Mouse (Mus musculus) gonadal fat pad, adult 2 months (tissue): Measurements from ENCODE around the gene Derl3. TPM values are rescaled to one million over a fixed set of nuclear protein-coding genes. Genes with fewer than 3 reads are reported as not detected.
"Not testable (repeated sequence)": the region's sequence is repeated elsewhere in the genome, so short reads cannot be mapped to it uniquely, and the experiment has no call there.

Experiments
- DNase-seq: peaks from one replicate; pipeline ENCODE4 v3.0.0-alpha.2; 2012; ENCODE audit warnings: low read depth
- polyA plus RNA-seq: library from polyadenylated mRNA; depleted of rRNA; stranded (reverse); fragments of >200 nt; gene quantifications from 2 replicates; pipeline ENCODE4 v1.2.3, GENCODE M21; 2012

The Derl3 gene
- polyA plus RNA-seq, 1 experiment = 186 TPM

DNA sequence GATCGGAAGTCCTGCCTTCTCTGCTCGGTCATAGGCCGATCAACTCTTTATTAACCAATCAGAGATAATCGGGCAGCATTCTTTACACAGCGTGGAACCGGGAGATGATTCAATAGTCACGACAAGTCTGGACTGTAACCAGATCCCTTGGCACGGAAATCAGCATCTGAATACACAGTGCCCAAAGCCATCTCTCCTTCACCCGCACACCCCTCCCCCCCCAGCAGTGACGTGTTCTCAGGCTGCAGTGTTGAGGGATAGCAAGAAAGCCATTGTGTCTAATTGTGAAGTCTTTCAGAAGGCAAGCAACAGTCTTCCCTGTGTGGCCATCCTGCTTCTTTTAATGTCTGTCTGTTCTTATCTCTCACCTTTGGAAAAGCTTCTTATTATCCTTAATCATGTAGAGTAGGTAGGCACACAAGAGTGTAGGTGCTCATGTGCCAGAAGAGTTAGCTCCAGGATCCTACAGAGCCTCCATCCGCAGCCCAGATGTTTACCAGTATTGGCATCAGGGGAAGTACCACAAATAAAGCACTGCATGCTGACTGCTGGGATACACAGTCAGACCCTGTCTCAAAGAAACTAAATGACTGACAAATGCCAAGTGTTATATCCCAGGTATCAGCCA is 20.2 kb upstream of the Derl3 start:
- no peak for DNase-seq

DNA sequence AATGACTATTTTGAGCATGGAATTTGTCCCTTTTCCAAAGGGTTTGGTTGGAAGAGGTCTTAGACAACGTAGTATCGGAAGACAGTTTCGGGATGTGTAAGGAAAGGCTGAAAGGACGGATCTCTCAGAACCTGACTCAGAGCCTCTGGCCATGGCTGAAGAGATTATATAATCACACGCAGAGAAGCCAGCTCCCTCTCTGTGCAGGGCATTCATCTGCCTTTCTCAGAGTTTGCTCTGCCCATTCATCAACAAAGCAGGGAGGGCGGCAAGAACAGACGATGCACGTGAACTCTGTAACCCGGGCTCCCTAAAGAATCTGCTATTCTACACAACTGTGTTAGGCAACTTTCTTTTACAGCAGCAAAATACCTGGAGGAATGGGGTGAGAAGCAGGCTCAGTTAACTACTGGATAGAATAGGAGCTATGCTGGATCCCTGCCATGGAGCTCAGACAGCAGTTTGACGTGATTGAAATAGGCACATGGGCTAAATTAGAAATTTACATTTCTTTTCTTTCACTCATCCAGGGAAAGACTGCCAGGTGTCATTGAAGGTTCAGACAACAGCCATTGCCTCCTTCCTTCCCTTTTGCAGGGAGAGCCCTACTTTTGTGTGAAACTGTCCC is 19.6 kb upstream of the Derl3 start:
- no peak for DNase-seq

DNA sequence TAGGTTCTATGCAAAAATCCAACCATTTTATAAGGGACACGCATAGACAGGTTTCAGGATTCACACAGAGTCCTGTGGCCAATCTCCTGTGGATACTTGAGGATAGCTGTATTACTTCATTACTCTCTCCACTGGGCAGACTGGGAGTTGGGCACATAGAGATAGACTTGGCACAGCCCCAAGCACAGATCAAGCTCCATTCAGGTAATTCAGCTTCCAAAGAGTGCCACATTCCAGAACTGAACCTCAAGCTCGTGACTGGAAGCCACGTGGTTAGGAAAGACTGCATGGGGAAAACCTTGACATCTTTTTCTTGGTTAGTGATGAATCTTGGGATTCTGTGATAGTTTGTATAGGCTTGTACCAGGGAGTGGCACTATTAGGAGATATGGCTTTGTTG is 14.4 kb upstream of the Derl3 start:
- DNase-seq = no peak

DNA sequence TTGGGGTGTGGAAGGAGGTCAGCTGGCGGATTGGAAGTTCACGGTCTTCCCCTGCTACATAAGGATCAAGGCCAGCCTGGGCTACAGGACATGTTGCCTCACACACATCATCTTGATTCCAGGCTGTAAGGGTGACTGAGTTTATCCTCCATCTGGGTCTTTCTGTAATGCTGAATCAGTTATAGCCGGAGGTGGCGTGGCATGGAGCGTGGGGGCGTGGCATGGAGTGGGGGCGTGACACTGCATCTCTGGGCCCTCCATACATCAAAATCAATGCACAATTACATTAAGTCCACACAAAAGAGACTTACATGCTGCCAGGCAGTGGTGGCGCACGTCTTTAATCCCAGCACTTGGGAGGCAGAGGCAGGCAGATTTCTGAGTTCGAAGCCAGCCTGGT is 12.9 kb upstream of the Derl3 start:
- no peak for DNase-seq

DNA sequence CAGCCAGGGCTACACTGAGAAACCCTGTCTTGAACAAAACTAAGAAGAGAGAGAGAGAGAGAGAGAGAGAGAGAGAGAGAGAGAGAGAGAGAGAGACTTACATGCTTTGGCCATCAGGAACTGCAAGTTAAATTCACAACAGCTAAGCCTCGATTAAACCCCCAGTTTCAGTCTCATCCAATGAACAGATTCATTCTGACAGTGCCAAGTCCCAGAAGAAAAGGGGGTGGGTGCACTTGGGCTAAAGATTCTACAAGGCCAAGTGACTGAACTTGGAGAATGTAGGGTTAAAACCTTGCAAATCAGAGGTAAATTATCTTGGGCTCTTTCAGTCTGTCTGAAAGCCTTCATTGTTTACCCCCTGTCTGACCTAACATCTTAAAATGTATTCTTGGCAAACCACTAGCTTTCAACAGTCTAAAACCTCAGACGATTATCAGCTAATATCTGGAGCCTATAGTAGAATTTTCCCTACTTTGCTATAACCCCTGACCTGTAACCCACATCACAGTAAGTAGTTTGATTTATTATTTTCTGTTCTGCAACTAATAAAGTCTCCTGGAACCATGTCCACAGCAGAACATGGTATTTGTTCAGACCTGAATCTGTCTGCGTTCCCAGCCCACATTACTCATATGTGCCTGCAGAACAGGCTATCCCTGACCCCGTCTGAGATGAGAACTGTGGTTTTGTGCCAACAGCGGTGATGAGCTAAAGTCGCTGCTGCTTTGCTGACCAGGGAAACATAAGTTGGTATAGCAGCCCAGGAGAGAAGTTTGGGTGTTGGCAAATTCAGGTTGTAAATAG is 12.2 kb upstream of the Derl3 start:
- no peak for DNase-seq

DNA sequence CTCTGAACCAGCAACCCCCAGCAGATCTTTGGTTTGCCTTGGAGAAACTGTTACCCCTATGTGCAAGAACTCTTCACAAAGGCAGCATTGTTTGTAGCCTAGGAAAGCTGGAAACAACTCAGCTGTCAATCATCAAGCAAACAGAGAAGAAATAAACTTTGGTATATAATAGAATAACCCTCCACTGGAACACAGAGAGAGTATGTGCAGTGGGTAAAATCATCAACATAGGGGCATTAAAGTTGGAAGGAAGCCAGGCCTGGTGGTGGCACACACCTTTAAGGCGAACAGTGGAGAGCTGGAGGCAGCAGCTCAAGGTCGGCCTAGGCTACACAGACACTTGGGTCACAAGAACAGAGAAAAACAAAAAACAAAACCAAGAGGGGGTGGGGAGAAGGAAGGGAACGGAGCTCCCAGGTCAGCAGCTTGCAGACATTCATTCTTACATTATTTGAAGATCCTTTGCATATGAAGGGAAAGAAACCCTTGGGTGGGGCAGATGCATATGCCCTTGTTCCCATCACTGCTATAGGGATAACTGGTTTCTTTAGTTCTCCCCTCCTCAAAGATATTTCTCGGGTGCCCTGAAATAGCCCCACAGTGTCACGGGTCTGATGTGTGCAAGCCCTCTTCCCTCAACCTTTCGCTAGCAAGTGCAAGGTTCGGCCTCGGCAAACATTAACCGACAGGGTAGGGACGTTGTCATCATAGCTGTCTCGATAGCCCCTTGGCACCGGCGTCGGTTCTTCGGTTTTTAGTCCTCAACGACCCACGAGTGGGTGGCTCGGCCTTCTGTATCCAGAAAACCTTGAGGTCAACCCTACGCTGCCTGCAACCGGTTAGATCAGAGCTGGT is 11.4 kb upstream of the Derl3 start:
- DNase-seq = no peak

DNA sequence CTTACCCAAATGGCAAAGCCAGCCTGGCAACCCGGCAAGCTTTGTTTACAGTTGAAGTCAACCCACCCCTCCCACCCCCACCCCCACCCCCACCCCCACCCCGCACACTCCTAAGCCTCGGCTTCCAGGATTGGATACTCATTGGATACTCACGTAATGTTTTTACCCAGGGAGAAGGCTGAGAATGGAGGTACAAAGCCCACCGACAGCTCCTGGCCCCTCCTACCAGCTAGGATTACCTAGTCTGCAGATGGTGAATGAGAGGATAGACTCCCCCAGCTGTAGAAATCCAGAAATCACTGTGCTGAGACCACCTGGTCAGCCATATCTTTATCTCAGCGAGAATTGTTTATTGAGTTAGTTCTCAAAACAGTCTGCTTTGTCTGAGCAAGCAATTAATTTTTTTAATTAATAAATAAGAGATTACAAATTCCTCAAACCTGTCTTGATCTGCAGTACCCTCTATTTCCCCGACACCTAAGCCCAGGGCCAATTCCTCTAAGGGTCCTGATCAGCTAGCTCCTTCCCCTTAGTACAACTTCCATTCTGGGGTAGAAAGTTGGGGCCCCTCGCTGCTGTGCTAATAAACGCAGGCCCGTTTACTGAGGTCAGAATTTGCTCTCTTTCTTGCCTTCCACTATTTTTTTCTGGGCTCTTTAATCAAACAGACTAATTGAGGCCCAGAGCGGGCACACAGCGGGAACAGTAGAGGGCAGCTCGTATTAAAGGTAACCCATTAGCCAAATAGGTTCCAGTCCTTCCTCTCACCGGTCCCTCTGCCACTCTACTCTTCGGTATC is 10.6 kb upstream of the Derl3 start:
- no peak for DNase-seq

DNA sequence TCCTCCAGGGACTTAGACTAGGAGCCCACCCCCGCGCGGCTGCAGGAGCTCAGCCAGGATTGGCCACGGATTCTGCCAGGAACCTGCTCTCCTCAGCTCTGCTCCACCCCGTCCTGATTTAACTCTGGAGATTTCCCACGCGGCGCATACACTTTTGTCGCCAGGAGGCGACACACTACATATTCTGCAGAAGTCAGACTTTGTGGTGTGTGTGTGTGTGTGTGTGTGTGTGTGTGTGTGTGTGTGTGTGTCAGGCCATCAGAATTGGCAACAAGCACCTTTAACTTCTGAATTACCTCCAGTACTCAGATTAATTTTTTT is 10.0 kb upstream of the Derl3 start:
- no peak for DNase-seq

DNA sequence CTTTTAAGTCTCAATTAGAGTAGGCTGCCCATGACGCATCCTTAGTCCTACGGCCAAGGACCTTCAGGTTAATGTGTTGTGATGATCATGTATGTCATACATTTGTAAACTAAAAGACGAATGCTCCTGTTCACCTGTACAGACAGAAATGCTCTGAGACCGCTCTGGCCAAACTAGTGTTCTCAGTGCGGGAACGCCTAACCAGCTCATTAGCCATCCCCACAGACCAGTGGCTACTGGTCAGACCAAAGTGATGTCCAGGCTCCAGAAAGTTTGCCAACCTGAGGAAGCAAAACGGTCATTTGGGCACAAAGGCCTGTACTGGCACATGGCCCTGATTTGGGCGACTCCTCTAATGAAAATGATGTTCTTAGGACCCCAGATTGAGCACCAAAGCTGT is 8.5 kb upstream of the Derl3 start:
- no peak for DNase-seq

DNA sequence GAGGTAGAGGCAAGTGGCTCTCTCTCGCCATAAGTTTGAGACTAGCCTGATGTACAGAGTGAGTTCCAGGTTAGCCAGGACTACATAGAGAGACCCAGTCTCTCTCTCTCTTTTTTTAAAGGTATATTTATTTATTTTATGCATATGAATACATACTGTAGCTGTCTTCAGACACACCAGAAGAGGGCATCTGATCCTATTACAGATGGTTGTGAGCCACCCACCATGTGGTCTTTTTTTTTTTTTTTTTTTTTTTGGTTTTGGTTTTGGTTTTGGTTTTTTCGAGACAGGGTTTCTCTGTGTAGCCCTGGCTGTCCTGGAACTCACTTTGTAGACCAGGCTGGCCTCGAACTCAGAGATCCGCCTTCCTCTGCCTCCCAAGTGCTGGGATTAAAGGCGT is 5.7 kb upstream of the Derl3 start:
- DNase-seq = not testable (repeated sequence)

DNA sequence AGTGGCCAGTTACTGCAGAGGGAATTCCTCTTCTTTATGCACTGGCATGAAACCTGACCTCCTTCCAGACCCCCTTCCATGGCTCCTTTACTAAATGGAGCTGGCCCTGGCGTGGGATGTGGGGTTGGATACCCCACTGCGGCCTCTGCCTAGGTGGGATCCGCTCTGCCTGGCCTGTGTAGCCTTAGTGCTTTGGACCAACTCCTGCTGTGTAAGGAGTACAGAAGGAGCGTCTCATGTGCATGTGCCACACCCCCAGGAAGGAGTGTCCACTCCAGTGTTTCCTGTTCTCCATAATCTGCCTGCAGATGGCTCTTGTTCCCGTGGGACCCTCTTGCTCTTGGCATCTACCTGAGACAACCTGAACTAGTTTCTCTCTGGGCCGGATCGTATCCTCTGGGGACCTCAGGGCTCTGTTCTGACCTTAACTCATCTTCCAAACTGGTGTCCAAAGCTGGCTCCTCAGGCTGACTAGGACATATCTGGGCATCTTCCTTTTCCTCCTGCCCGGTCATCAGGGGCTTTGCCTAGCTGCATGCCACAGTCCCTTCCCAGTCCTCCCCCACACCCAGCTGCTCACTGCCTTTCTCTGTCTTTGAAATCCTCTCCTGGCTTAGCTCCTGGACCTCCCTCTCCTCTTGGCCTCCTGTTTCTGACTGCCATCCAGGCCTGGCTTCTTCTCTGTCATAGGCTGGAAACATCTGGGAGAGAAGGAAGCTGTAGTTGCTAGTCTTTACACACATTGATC is 3.6 kb upstream of the Derl3 start:
- DNase-seq = no peak

DNA sequence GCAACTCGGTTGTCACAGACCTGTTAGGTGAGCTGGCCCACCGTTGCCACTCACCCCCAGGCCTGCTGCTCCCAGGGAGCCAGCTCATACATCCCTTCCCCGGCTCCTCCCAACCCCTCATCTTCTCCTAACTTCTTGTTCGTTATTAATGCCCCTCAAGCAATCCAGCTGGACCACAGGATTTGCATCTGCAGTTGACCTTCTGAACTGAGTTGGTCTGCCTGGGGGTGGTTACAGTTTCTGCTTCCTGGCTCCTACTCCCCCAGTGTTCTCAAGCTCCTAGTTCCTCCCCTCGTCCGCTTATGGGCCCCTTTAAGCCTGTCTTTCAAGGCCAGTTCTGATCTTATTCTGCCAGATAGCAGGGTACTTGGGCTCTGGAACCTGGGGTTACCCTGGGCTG is 1.4 kb downstream of the Derl3 start:
- no peak for DNase-seq

DNA sequence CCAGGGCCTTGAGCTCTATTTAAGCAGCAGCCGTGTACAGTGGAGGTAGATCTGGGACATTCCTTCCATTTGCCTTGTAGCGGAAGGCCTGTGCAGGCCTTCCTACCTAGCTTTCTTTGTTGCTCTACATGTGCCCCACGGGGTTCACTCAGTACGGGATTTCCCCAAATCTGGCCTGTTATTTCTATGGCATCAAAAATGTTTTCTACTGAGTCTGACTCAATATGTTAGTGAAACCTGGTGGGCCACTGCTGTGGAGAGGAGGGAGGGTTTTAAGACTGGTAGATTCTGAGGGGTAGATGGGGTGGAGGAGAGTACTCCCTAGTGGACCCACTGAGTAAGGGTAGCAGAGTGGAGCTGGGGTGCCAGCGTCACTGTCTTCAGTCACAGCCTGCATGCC is 2.5 kb downstream of the Derl3 start:
- DNase-seq = no peak

DNA sequence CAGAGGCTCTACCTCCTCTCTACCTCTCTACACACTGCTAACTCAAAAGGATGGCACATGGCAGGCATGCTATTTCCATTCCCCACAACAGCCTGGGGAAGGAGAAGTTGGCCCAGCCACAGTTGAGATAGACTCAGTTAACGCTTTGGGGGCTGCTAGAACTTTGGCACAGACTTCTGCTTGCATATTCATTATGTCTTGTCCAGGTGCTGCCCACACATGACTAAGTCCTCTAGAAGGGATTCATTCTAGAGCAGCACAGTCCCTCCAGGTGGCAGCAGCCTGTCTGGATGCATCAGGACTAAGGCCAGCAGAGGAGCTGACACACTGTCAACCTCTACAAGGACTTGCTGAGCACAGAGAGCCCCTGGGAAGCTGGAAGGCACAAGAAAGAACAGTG is 3.0 kb downstream of the Derl3 start:
- DNase-seq = no peak

DNA sequence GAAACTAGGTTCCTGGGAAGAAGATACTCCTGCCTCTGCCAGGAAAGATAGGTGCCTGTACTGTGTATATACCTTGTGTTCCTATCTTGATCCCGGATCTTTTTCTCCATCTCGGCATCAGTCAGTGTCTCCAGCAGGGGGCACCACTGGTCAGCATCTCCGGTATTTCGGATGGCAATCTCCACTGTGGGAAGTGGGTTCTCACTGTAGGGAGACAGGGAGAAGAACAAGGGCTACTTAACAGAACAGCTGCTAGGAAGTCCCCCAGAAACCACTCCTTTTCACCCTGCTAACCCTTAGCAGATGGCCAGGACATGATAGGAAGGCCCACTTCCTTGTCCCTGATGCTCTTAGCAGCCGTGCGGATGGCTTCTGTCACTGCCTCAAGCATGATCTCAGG is 4.2 kb downstream of the Derl3 start:
- DNase-seq = no peak

DNA sequence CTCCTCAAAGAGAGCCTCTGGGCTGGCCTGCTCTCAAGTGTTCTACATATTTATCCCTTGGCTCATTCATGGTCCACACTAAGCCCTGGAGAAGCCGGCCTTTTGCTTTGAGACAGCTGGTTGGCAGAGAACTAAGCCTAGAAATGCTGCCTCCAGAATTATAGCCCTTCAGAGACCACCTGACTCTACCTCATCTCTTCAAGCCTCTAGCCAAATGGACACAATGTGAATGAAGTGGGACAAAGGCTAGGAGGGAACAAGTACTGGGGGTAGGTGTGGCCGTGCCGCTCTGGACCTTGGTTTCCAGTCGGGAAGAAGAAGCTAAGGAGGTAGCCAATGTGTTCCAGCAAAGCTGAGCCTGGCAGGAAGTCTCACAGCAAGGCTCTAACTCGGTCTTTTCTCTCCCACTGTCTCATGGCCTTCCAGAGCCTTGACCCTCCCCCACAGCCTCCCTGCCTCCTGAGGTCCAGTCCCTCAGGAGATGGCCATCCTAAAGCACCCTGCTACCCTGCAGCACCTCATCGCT is 4.9 kb downstream of the Derl3 start:
- no peak for DNase-seq

DNA sequence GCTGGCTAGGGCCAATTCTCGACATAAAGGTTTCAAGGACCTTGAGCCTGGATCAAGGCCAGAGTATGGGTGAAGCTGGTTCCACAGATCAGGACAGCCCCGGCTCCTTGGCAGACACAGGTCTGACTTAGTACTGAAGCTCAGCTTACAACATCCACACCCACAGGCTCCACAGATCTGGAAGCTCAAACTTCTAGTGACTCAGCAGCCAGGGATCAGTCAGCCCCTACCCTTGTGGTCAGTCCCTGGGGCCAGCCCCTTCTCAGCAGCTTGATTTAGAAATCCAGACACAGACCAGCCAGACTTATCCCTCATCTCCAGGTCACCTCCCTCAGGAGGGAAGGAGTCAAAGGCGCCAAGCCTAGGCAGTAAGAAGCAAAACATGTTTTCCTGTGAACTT is 5.6 kb downstream of the Derl3 start:
- DNase-seq = no peak

DNA sequence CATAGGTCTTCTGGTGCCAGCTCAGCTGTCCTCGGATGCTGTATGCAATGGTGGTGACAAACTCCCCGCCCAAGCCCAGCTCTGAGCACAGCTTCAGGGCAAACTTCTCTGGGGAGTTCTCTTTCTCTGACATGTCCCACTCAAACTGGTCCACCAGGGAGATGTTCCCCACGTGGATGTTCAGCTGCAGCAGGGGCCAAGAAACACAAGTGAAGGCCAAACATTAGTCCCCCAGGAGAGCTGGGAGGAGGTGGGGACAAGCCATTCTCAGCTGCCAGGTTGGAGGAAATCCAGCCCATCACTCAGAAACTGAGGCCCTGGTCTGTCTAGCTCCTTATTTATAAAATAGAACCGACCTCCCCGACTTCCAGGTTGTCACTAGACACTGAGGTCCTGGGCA is 11.2 kb downstream of the Derl3 start:
- no peak for DNase-seq

DNA sequence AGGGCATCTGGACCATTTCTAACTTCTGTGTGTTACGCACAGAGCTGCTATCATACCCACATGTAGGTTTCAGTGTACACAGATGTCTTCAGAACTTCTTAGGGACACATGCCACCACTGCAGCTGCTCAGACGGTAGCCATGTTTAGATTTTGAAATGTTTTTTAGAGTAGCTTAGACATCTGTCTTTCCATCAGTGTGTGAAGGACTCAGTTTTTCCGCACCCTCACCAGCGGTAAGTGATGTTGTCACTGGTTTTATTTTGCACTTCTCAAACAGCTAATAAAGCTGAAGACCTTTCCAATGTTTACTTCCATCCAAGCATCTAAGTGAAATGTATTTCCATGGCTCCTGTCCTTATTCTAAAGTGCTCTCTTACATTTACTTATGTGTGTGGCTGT is 13.7 kb downstream of the Derl3 start:
- no peak for DNase-seq

DNA sequence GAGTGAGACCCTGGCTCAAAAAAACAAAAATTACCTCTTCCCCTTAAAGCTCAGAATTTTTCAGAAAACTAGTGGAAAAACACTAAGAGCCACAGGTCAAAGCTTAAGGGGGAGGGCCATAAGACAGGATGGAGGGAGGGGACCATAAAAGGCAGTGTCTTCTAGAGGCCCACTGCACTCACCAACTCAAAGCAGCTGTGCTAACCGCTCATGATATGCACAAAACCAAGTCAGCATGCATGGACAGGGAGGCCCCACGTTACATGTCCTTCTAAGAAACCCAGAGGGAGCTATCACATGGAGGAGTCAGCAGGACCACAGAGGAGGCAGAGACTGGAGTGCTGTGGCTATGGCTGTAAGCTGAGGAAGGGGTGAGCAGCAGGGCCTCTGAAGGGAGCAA is 17.5 kb downstream of the Derl3 start:
- no peak for DNase-seq
